Mouse (Mus musculus): ENCODE data around the gene Efcab6. TPM values are rescaled to one million over a fixed set of nuclear protein-coding genes. Genes with fewer than 3 reads are reported as not detected.

Efcab6 gene
- polyA plus RNA-seq, 1 experiment from 2014 or later, result 0.57 TPM

DNA sequence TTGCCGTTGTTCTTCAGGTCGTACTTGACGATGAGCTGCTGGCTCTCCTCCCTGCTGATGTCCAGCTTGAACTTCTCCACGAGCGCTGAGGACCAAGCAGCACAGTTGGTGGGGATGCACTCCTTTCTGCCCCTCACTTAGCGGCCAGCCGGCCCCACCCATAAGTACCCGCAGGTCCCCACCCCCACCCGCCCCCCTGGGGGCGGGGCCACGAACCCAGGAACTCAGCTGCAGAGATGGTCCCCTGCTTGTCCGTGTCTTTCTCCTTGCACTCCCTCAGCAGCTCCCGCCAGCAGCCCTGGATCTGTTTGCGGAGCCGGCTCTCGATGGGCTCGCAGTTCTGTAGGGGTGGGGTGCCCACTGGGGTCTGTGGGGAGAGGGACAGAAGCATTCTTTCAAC lies 194.2 kb downstream of the Efcab6 start:
- Histone ChIP-seq H3K9ac (replicated peaks) (no peak overlapping the region), H3K36me3 (no peaks in the 10 kb centered on the region), H3K27me3 (peaks cover 8% of the 10 kb centered on the region), H3K4me2 (replicated peaks) (peak overlapping the region; percentile 19; the same call in 1 of the 2 replicates), H3K4me3 (replicated peaks) (no peak overlapping the region), H3K27ac (no peak overlapping the region), H3K4me1 (replicated peaks) (peaks cover 6% of the 10 kb centered on the region; the same call in 1 of the 2 replicates), H3K9me3 (no peaks in the 10 kb centered on the region)
- WGBS, result 8% methylated on average over 17 of the region's 17 CpGs
- ATAC-seq, result no peak

DNA sequence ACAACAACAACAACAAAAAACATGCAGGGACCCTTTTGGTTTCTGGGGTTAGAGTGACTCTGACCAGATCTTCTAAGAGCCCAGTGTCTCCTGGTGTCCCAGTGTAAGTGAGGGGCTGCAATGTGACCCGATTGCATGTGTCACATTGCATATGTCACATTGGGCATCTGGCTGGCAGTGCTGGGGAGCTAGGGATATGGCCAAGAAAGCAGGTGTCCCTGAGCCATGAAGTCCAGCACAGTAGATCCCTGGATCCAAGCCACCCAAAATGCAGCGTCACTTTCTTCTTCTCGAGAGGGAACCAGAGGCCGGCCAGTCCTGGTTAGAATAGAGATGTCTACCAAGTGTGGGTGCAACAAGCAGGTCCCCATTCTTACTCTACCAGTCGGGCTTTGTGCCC lies 199.6 kb downstream of the Efcab6 start:
- no peaks in the 10 kb centered on the region for H3K36me3 ChIP-seq
- no peak for ATAC-seq
- no peak overlapping the region for H3K9ac ChIP-seq (replicated peaks)
- H3K4me1 ChIP-seq (replicated peaks), result 0 out of 2 replicates have a peak, but pooled peaks cover 1% of the 10 kb centered on the region
- peaks cover 7% of the 10 kb centered on the region for H3K27me3 ChIP-seq
- 88% methylated on average over 5 of the region's 5 CpGs for WGBS
- no peak overlapping the region for H3K27ac ChIP-seq
- no peak overlapping the region for H3K4me2 ChIP-seq (replicated peaks)
- H3K4me3 ChIP-seq (replicated peaks), result no peak overlapping the region
- no peaks in the 10 kb centered on the region for H3K9me3 ChIP-seq

- Histone ChIP-seq H3K4me2 (replicated peaks) (no peak overlapping the region), H3K27ac (no peak overlapping the region), H3K4me1 (replicated peaks) (no peaks in the 10 kb centered on the region), H3K9ac (replicated peaks) (no peak overlapping the region), H3K9me3 (no peaks in the 10 kb centered on the region), H3K4me3 (replicated peaks) (no peak overlapping the region), H3K36me3 (no peaks in the 10 kb centered on the region), H3K27me3 (no peaks in the 10 kb centered on the region)
- WGBS, result 26% methylated on average over 8 of the region's 8 CpGs
- no peak for ATAC-seq
Measured at GRCm38 (mm10) chr15:83857129-83857528, 208.1 kb downstream of the Efcab6 start.

DNA sequence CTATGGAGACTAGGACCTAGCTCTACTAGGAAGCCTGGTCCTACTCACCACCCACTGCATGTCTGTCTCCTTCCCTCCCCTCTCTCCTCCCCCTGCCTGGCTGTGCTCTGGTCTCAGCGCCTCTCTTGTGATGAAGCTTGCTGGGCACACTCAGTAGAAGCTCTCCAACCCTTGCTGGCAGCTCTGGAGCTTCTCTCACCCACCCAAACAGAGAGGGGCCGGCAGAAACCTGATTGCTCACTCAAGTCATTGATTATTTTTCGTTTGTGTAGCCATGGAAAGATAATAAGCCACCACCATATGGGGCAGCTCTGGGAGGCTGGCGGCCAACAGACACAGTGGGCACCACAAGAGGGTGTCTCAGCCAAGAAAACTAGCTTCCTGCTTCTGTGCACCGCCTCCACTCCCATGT lies 211.8 kb downstream of the Efcab6 start:
- no peaks in the 10 kb centered on the region for H3K9me3 ChIP-seq
- no peak overlapping the region for H3K9ac ChIP-seq (replicated peaks)
- H3K4me3 ChIP-seq (replicated peaks), result no peak overlapping the region
- H3K27ac ChIP-seq, result no peak overlapping the region
- H3K27me3 ChIP-seq, result no peaks in the 10 kb centered on the region
- WGBS, result 71% methylated on average over 5 of the region's 5 CpGs
- H3K4me1 ChIP-seq (replicated peaks), result peaks cover 8% of the 10 kb centered on the region; the same call in 1 of the 2 replicates
- ATAC-seq, result no peak
- H3K36me3 ChIP-seq, result no peaks in the 10 kb centered on the region
- no peak overlapping the region for H3K4me2 ChIP-seq (replicated peaks)

- Histone ChIP-seq H3K4me2 (replicated peaks) (no peak overlapping the region), H3K27ac (peak overlapping the region; percentile 35; the same call in 1 of the 2 replicates), H3K4me3 (replicated peaks) (no peak overlapping the region), H3K4me1 (replicated peaks) (peaks cover 54% of the 10 kb centered on the region), H3K36me3 (no peaks in the 10 kb centered on the region), H3K27me3 (peaks cover 9% of the 10 kb centered on the region; the same call in 1 of the 2 replicates), H3K9me3 (no peaks in the 10 kb centered on the region), H3K9ac (replicated peaks) (no peak overlapping the region)
- WGBS, result 38% methylated on average over 9 of the region's 9 CpGs
- ATAC-seq, result no peak
Measured at GRCm38 (mm10) chr15:83848193-83848592, 217.0 kb downstream of the Efcab6 start.

DNA sequence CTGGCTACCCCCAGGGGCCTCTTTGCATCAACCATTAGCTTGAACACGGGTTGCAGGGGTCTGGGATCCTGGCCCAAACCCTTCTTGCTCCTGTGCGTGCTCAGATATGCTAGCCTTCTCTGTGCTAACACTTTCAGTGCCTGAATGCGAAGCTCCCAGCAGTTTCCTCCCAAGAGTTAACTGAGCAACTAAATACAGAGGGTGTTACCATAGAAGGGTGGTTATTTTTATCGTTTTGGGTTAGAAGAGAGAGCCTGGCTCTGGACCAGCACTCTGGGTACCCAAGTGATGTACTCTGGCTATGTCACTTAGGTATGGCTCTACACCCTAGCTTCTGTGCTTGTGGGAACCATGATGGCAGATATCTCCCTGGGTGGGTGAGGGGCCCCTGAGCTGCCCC lies 217.7 kb downstream of the Efcab6 start:
- no peak overlapping the region for H3K9ac ChIP-seq (replicated peaks)
- no peak for ATAC-seq
- H3K4me3 ChIP-seq (replicated peaks), result no peak overlapping the region
- 79% methylated on average over 4 of the region's 4 CpGs for WGBS
- peaks cover 57% of the 10 kb centered on the region for H3K4me1 ChIP-seq (replicated peaks)
- peaks cover 9% of the 10 kb centered on the region; the same call in 1 of the 2 replicates for H3K27me3 ChIP-seq
- no peaks in the 10 kb centered on the region for H3K9me3 ChIP-seq
- H3K27ac ChIP-seq, result peak overlapping the region; percentile 35
- no peak overlapping the region for H3K4me2 ChIP-seq (replicated peaks)
- H3K36me3 ChIP-seq, result no peaks in the 10 kb centered on the region

DNA sequence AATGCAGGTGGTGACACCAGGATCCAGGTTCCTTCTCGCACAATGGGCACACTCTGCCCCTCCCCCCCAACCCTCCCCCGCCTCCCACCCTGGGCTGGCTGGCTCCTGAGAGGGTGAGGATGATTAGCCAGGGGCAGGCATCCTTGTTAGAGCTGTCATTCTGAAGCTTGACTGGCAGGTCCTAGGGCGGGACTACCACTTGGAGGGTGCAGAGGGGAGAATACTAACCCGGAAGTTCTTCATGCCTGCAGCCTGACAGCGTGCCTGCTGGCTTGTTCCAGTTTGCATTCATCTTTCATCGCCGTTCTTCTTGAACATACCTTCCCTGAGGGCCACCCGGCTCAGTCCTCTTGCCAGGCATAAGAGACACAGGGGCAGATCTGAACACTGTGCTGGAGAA lies 218.6 kb downstream of the Efcab6 start:
- Histone ChIP-seq H3K4me3 (replicated peaks) (no peak overlapping the region), H3K36me3 (no peaks in the 10 kb centered on the region), H3K27me3 (peaks cover 15% of the 10 kb centered on the region; the same call in 1 of the 2 replicates), H3K9ac (replicated peaks) (no peak overlapping the region), H3K9me3 (no peaks in the 10 kb centered on the region), H3K4me1 (replicated peaks) (peaks cover 57% of the 10 kb centered on the region), H3K27ac (no peak overlapping the region), H3K4me2 (replicated peaks) (no peak overlapping the region)
- 29% methylated on average over 8 of the region's 8 CpGs for WGBS
- ATAC-seq, result peak; percentile 32; the same call in 1 of the 2 replicates

DNA sequence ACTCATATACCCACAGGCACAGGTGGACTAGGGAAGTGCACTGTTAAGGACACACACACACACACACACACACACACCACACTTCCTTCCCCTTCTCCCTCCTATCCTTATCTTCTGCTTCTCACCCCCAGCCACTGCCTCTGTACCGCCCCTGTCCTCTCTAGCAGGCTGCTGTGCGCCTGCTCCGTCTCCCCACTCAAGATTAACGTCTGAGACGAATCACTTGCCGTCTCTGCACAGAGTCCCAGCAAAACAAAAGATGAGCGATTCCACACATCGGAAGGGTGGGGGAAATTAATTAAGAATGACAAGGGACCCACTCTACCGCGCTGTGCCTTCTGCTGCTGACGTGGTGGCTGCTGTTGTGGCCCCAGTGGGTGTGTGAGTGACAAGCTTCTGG lies 219.4 kb downstream of the Efcab6 start:
- Histone ChIP-seq H3K27ac (no peak overlapping the region), H3K36me3 (no peaks in the 10 kb centered on the region), H3K4me1 (replicated peaks) (peaks cover 57% of the 10 kb centered on the region), H3K27me3 (peaks cover 15% of the 10 kb centered on the region; the same call in 1 of the 2 replicates), H3K4me2 (replicated peaks) (no peak overlapping the region), H3K9ac (replicated peaks) (no peak overlapping the region; the same call in 1 of the 2 replicates), H3K9me3 (no peaks in the 10 kb centered on the region), H3K4me3 (replicated peaks) (no peak overlapping the region)
- 25% methylated on average over 11 of the region's 11 CpGs for WGBS
- peak; percentile 31; the same call in 1 of the 2 replicates for ATAC-seq

- Histone ChIP-seq H3K4me3 (replicated peaks) (no peak overlapping the region), H3K27me3 (peaks cover 15% of the 10 kb centered on the region; the same call in 1 of the 2 replicates), H3K4me1 (replicated peaks) (peaks cover 50% of the 10 kb centered on the region), H3K27ac (peak overlapping the region; percentile 19; the same call in 1 of the 2 replicates), H3K9me3 (no peaks in the 10 kb centered on the region), H3K4me2 (replicated peaks) (no peak overlapping the region), H3K9ac (replicated peaks) (peak overlapping the region; percentile 36; the same call in 1 of the 2 replicates), H3K36me3 (no peaks in the 10 kb centered on the region)
- 28% methylated on average over 22 of the region's 22 CpGs for WGBS
- 0 out of 2 replicates have a peak, but pooled peaks have one; percentile 5 for ATAC-seq
Measured at GRCm38 (mm10) chr15:83842915-83843789, 222.0 kb downstream of the Efcab6 start.

GRCm38 (mm10) chr15:83842419-83842818 lies 222.8 kb downstream of the Efcab6 start:
- H3K4me3 ChIP-seq (replicated peaks), result no peak overlapping the region
- 78% methylated on average over 12 of the region's 12 CpGs for WGBS
- H3K27ac ChIP-seq, result no peak overlapping the region
- no peak overlapping the region for H3K4me2 ChIP-seq (replicated peaks)
- H3K9ac ChIP-seq (replicated peaks), result no peak overlapping the region
- H3K36me3 ChIP-seq, result no peaks in the 10 kb centered on the region
- no peaks in the 10 kb centered on the region for H3K9me3 ChIP-seq
- peaks cover 15% of the 10 kb centered on the region; the same call in 1 of the 2 replicates for H3K27me3 ChIP-seq
- peaks cover 43% of the 10 kb centered on the region for H3K4me1 ChIP-seq (replicated peaks)
- no peak for ATAC-seq

GRCm38 (mm10) chr15:83840950-83841719 lies 224.0 kb downstream of the Efcab6 start:
- Histone ChIP-seq H3K9ac (replicated peaks) (no peak overlapping the region), H3K4me1 (replicated peaks) (peaks cover 30% of the 10 kb centered on the region), H3K27me3 (peaks cover 15% of the 10 kb centered on the region; the same call in 1 of the 2 replicates), H3K36me3 (no peaks in the 10 kb centered on the region), H3K9me3 (no peaks in the 10 kb centered on the region), H3K4me3 (replicated peaks) (no peak overlapping the region), H3K4me2 (replicated peaks) (no peak overlapping the region), H3K27ac (no peak overlapping the region)
- 83% methylated on average over 10 of the region's 10 CpGs for WGBS
- ATAC-seq, result no peak

GRCm38 (mm10) chr15:83832265-83832664 lies 232.9 kb downstream of the Efcab6 start:
- 64% methylated on average over 6 of the region's 6 CpGs for WGBS

More at GRCm38 (mm10) chr15:83832265-83832664, 232.9 kb downstream of the Efcab6 start:
- no peaks in the 10 kb centered on the region for H3K9me3 ChIP-seq
- no peak overlapping the region for H3K27ac ChIP-seq
- ATAC-seq, result no peak
- no peaks in the 10 kb centered on the region for H3K36me3 ChIP-seq
- no peak overlapping the region for H3K4me2 ChIP-seq (replicated peaks)
- H3K4me1 ChIP-seq (replicated peaks), result peaks cover 5% of the 10 kb centered on the region
- no peaks in the 10 kb centered on the region for H3K27me3 ChIP-seq
- no peak overlapping the region for H3K9ac ChIP-seq (replicated peaks)
- no peak overlapping the region for H3K4me3 ChIP-seq (replicated peaks)
